Mouse (Mus musculus): Measurements from ENCODE around the gene Pld6. TPM values are rescaled to one million over a fixed set of nuclear protein-coding genes. Genes with fewer than 3 reads are reported as not detected.
A peak's percentile ranks its signal among the peaks of the same experiment; 100 is the strongest.

The Pld6 gene
- polyA plus RNA-seq (2016; fragmentation: Nextera tagmentation; extraction: Ambion mirVana): 1.8 and 2.0 TPM in 2 replicates

DNA sequence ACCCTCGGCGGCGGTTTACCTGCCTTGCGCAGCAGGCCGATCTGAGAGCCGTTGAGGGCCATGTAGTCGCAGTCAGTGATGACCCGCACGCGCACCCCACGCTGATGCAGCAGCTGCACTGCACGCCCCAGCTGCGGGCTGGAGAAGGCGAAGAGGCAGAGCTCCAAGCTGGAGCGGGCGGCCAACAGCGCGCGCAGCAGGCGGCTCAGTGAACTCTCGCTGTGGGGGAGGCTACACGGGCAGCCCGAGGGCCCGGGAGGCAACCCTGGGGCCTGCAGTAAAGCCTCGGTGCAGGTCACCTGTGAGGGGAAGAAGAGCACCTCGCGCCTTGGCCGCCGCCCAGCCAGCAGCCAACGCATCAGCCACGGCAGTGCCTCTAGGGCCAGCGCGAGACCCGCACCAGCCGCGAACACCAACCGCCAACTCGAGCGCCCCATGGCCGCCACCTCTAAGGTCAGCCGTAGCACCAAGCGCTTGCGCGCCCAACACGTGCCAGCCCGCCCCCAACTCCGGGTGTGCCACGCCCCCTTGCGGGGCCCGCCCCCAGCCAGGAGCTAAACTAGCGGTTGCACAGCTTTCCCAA, at the start of gene Pld6:
TSS of gene Pld6 (minus strand) at position 447 of the 583 bp plus-strand sequence.
- Histone ChIP-seq H3K36me3 (peaks cover 13% of the 10 kb centered on the region), H3K4me3 (peak within 1 kb of the TSS; percentile 45), H3K9ac (replicated peaks) (peak within 1 kb of the TSS; percentile 62), H3K27ac (replicated peaks) (no peak within 1 kb of the TSS), H3K4me1 (peaks cover 12% of the 10 kb centered on the region), H3K27me3 (peaks cover 43% of the 10 kb centered on the region), H3K9me3 (no peaks in the 10 kb centered on the region), H3K4me2 (replicated peaks) (peak within 1 kb of the TSS; percentile 86)
- ATAC-seq (ENCODE audit: low FRiP score, low read depth): peak; percentile 54
- 1% methylated on average over 51 of the region's 51 CpGs for WGBS

DNA sequence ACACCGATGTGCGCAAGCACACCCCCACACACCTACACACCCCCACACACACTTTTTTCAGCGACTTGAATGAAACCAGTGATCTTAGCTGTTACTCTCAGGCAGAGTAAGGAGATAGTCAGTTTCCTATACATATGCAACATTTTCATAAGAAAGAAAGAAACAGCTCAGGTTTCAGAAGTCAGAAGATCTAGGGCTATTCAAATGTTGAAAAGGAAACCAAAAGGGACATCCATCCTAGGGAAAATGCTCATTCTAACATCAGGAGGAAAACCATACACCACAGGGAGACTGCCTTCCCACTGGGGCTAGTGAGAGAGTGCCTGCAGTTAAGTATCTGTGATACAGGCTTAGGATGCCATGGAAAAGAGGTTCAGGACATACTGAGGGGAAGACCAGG, 34.2 kb upstream of the Pld6 start:
- Histone ChIP-seq H3K36me3 (peaks cover 98% of the 10 kb centered on the region), H3K4me3 (no peak overlapping the region), H3K9ac (replicated peaks) (no peak overlapping the region), H3K27me3 (no peaks in the 10 kb centered on the region), H3K4me1 (no peaks in the 10 kb centered on the region), H3K9me3 (no peaks in the 10 kb centered on the region), H3K4me2 (replicated peaks) (no peak overlapping the region), H3K27ac (replicated peaks) (no peak overlapping the region)
- no peak for ATAC-seq (ENCODE audit: low FRiP score, low read depth)
- 92% methylated on average over 3 of the region's 3 CpGs for WGBS

DNA sequence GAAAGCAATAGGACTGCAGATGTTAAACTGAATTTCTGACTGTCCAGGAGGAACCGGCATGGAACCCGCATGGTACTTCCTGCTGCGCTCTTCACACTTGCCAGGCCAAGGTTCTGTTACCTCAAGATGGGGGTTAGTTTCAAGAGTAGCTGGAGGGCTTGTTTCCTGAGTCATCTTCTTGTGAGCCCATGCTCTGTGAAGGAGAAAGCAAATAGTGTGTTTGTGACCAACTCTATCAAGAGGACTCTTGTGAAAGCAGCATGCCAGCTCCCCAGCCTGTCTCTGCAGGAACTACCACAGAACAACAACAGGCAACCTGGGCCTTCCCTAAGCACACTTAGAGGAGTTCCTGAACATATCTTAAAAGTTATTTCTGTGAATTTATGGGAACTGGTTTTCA, 30.5 kb upstream of the Pld6 start:
- Histone ChIP-seq H3K4me1 (no peaks in the 10 kb centered on the region), H3K9me3 (no peaks in the 10 kb centered on the region), H3K36me3 (peaks cover 70% of the 10 kb centered on the region), H3K9ac (replicated peaks) (no peak overlapping the region), H3K4me2 (replicated peaks) (no peak overlapping the region), H3K4me3 (no peak overlapping the region), H3K27ac (replicated peaks) (no peak overlapping the region), H3K27me3 (no peaks in the 10 kb centered on the region)
- ATAC-seq (ENCODE audit: low FRiP score, low read depth): no peak
- 92% methylated on average over 3 of the region's 3 CpGs for WGBS

DNA sequence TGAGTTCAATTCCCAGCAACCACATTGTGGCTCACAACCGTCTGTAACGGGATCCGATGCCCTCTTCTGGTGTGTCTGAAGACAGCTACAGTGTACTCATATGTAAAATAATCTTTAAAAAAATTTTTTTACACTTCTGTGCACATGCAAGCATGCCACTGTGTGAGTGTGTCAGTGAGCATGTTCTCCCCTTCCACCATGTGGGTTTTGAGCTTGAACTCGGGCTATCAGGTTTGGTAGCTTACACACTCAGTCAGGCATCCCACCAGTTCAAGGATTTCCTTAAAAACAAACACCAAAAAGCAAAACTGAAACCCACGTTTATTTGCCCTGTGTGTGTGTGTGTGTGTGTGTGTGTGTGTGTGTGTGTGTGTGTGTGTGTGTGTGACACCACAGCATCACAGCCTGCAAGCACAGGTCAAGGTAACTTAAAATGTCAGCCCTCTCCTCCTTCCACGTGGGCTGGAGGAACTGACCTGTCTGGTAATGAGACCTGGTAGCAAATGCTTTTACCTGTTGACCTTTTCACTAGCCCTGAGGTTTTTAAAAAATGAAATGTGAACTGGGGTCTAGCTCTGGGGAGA, 28.1 kb upstream of the Pld6 start:
- no peak overlapping the region for H3K4me3 ChIP-seq
- H3K9ac ChIP-seq (replicated peaks): no peak overlapping the region
- no peak overlapping the region for H3K27ac ChIP-seq (replicated peaks)
- 83% methylated on average over 6 of the region's 6 CpGs for WGBS
- ATAC-seq (ENCODE audit: low FRiP score, low read depth): no peak
- no peaks in the 10 kb centered on the region for H3K27me3 ChIP-seq
- 0 out of 2 replicates have a peak, but pooled peaks cover 2% of the 10 kb centered on the region for H3K4me1 ChIP-seq
- no peaks in the 10 kb centered on the region for H3K9me3 ChIP-seq
- no peak overlapping the region for H3K4me2 ChIP-seq (replicated peaks)
- H3K36me3 ChIP-seq: peaks cover 48% of the 10 kb centered on the region

DNA sequence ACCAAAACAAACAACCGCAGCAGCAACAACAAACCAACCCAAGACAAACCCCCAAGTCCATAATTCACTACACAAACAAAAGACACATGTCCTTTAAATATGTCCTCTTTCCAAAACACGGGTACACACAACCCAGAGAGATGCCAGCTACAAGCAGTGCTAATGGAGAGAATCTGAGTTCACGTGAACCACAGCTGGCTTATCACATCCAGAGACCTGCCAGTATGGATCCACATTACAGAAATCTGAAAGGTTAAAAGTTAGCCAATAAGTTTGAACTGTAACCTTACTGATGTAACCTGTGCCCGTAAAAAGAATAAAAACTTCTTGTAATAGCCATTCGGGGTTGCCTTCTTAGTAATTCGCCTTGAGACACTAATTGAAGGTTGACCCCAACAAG, 27.5 kb upstream of the Pld6 start:
- H3K4me3 ChIP-seq: no peak overlapping the region
- H3K9me3 ChIP-seq: no peaks in the 10 kb centered on the region
- 94% methylated on average over 6 of the region's 6 CpGs for WGBS
- H3K4me1 ChIP-seq: 0 out of 2 replicates have a peak, but pooled peaks cover 2% of the 10 kb centered on the region
- H3K27ac ChIP-seq (replicated peaks): no peak overlapping the region
- no peak for ATAC-seq (ENCODE audit: low FRiP score, low read depth)
- no peak overlapping the region for H3K4me2 ChIP-seq (replicated peaks)
- H3K36me3 ChIP-seq: peaks cover 42% of the 10 kb centered on the region
- no peak overlapping the region for H3K9ac ChIP-seq (replicated peaks)
- H3K27me3 ChIP-seq: no peaks in the 10 kb centered on the region

DNA sequence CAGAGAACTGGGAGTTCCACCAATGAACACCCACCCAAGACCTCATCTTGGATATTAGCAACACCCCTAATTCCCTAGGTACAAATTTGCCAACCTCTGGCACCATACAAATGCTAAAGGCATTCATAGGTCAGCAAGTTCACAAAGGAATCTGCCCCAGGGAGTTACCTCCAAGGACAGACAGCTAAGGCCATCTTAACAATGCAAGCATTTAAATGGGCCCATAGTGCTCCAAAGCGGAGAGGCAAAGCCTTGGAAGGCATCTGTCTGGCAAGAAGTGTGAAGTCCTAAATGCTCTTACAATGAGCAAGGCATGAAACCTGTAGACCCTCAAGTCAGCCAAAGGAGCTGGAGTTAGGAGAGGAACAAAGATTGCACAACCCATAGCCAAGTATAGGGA, 26.9 kb upstream of the Pld6 start:
- Histone ChIP-seq H3K4me1 (0 out of 2 replicates have a peak, but pooled peaks cover 4% of the 10 kb centered on the region), H3K36me3 (peaks cover 36% of the 10 kb centered on the region), H3K9me3 (no peaks in the 10 kb centered on the region), H3K27me3 (no peaks in the 10 kb centered on the region), H3K9ac (replicated peaks) (no peak overlapping the region), H3K4me2 (replicated peaks) (no peak overlapping the region), H3K27ac (replicated peaks) (no peak overlapping the region), H3K4me3 (no peak overlapping the region)
- 90% methylated on average over 1 of the region's 1 CpGs for WGBS
- no peak for ATAC-seq (ENCODE audit: low FRiP score, low read depth)

DNA sequence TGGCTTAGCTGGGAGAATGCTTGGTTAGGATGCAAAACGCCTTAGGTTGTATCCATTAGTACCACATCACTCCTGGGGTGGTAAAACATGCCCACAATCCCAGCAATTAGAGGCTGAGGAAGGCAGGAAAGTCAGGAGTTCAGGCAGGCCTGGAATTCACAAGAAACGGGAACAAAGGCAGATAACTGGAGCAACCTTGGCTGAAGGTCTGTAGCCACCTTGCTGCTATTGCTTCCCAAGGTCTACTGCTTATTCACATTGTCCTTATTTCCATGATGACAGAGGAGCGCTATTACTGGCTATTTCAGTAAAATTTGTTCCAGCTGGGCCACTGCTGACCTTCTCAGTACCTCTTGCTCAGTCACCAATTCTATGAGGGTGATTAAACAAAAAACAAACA, 25.8 kb upstream of the Pld6 start:
- no peaks in the 10 kb centered on the region for H3K27me3 ChIP-seq
- H3K4me1 ChIP-seq: peaks cover 14% of the 10 kb centered on the region
- H3K36me3 ChIP-seq: peaks cover 26% of the 10 kb centered on the region
- no peaks in the 10 kb centered on the region for H3K9me3 ChIP-seq
- H3K4me3 ChIP-seq: no peak overlapping the region
- H3K4me2 ChIP-seq (replicated peaks): no peak overlapping the region
- H3K27ac ChIP-seq (replicated peaks): no peak overlapping the region
- WGBS: 74% methylated on average over 3 of the region's 3 CpGs
- H3K9ac ChIP-seq (replicated peaks): no peak overlapping the region
- no peak for ATAC-seq (ENCODE audit: low FRiP score, low read depth)

DNA sequence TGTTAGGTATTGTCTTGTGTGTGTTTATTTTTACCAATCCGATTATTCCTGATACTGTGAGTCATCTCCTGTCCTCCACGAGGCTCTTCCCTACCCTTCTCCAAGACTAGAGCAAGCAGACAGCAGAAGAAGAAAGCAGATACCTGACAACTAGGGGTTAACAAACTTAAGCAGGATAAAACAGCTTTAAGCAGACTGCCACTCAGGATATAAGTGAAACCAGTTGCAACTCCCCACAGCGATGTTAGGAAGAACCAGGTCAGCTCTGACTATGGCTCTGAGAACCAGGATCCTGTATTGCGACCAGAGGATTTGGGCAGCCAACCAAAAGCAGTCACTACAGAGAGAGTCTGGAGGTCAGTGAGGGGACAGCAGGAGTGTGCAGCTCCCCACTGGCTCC, 23.8 kb upstream of the Pld6 start:
- 73% methylated on average over 4 of the region's 4 CpGs for WGBS
- no peak for ATAC-seq (ENCODE audit: low FRiP score, low read depth)
- H3K36me3 ChIP-seq: peaks cover 20% of the 10 kb centered on the region
- H3K4me3 ChIP-seq: no peak overlapping the region
- H3K27ac ChIP-seq (replicated peaks): no peak overlapping the region
- no peaks in the 10 kb centered on the region for H3K27me3 ChIP-seq
- no peak overlapping the region for H3K4me2 ChIP-seq (replicated peaks)
- H3K9ac ChIP-seq (replicated peaks): no peak overlapping the region
- no peaks in the 10 kb centered on the region for H3K9me3 ChIP-seq
- H3K4me1 ChIP-seq: peaks cover 14% of the 10 kb centered on the region

DNA sequence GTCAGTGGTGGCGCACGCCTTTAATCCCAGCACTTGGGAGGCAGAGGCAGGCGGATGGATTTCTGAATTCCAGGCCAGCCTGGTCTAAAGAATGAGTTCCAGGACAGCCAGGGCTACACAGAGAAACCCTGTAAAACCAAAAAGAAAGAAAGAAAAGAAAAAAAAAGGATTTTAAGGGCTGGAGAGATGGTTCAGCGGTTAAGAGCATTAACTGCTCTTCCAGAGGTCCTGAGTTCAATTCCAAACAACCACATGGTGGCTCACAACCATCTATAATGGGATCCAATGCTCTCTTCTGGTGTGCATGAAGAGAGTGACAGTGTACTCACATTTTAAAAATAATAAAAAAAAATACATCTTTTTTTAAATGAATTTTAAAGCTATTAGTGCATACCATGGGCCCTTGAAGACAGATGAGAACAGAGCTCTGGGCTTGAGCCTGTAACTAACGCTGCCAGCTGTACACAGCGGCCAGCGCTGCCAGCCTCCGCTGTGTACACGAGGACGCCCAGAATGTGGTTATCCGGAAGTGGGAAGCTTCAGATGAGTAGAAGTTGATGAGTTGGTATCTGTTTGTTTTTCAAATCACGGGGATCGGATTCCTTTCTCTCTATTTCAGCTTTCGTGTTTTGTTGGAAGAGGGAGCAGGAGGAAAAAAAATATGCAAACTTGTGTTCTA, 23.2 kb upstream of the Pld6 start:
- H3K9ac ChIP-seq (replicated peaks): peak overlapping the region; percentile 81
- H3K4me1 ChIP-seq: peaks cover 14% of the 10 kb centered on the region
- peak overlapping the region; percentile 82 for H3K4me3 ChIP-seq
- WGBS: 60% methylated on average over 14 of the region's 14 CpGs
- H3K9me3 ChIP-seq: no peaks in the 10 kb centered on the region
- H3K4me2 ChIP-seq (replicated peaks): peak overlapping the region; percentile 73
- no peaks in the 10 kb centered on the region for H3K27me3 ChIP-seq
- H3K36me3 ChIP-seq: peaks cover 21% of the 10 kb centered on the region
- ATAC-seq (ENCODE audit: low FRiP score, low read depth): no peak
- peak overlapping the region; percentile 98 for H3K27ac ChIP-seq (replicated peaks)

DNA sequence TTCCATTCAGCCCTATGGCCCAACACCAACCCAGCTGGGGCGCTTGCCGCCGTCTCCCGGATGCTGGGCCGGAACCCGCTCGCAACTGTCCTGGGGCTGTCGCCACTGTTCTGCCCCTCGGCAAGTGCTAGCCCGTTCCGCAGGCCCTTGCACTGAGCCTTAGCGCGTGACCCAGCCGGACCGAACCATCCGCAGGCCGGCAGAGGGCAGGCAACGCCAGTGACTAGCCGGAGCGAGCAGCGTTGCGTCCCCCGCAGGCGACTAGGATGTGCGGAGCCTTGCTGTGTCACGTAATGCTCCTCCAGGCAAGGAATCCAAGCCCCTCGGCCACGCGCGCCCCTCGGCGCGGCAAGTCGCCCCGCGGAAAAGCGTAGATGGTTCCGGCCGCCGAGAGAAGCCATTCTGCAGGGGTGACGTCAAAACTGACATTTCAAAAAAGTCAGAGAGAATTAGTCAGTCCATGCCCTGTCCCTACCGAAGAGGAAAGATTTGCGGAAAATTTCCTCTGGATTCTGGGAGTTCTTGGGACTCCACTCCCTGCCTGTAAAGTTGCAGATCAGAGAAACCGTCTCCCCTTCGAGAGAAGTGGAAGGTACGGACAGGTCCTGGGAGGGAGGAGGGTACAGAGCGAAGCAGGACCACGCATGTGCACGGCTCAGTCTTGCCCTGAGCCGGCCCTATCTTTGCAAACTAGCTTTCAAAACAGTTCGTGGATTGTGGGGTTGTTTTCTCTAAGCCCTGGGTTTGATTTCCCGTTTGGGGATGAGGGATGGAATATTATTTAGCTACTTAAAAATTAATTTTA, 22.4 kb upstream of the Pld6 start, which contains the start of gene Flcn:
TSS of gene Flcn (minus strand) at position 347 of the 805 bp plus-strand sequence.
- under 1% methylated on average over 52 of the region's 52 CpGs for WGBS
- peak within 1 kb of the TSS; percentile 82 for H3K4me3 ChIP-seq
- H3K27ac ChIP-seq (replicated peaks): peak within 1 kb of the TSS; percentile 98
- H3K9ac ChIP-seq (replicated peaks): peak within 1 kb of the TSS; percentile 81
- H3K4me2 ChIP-seq (replicated peaks): peak within 1 kb of the TSS; percentile 73
- peak; percentile 96 for ATAC-seq (ENCODE audit: low FRiP score, low read depth)
- no peaks in the 10 kb centered on the region for H3K27me3 ChIP-seq
- H3K36me3 ChIP-seq: peaks cover 28% of the 10 kb centered on the region
- H3K4me1 ChIP-seq: peaks cover 14% of the 10 kb centered on the region
- no peaks in the 10 kb centered on the region for H3K9me3 ChIP-seq

DNA sequence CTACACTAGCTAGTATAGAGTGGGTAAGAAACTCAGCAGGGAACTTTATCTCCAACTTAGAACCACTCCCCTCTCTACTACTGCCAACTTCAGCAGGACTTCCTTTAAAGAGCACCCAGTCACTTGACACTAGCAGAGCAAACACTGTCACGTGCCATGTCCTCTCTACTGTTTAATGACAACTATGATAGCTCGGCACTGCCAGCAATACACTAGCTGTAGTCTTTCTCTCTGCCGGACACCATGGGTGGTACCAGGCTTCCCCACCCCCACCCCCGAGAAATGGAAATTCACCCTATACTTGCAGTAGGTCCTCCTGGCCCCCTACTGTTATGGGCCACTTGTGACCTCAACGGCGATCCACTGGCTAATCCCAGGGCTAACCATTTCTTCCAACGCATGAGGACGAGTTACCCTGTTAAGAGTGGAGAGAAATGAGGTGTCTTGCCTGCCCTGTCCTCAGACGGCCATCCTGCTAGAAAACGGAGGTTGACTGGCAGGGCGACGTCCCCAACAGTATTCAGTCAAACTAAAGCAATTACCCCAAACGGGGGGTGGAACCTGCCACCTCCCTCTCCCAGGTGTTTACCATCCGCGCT, 21.7 kb upstream of the Pld6 start:
- Histone ChIP-seq H3K36me3 (peaks cover 35% of the 10 kb centered on the region), H3K27me3 (no peaks in the 10 kb centered on the region), H3K9me3 (no peaks in the 10 kb centered on the region), H3K4me3 (peak overlapping the region; percentile 82), H3K27ac (replicated peaks) (peak overlapping the region; percentile 98), H3K4me2 (replicated peaks) (peak overlapping the region; percentile 73), H3K4me1 (peaks cover 14% of the 10 kb centered on the region), H3K9ac (replicated peaks) (peak overlapping the region; percentile 81)
- under 1% methylated on average over 15 of the region's 15 CpGs for WGBS
- peak; percentile 45 for ATAC-seq (ENCODE audit: low FRiP score, low read depth)

Data from midbrain, embryonic 12.5 days (tissue).